Mouse (Mus musculus): Measurements from ENCODE around the gene Usp7. TPM values are rescaled to one million over a fixed set of nuclear protein-coding genes. Genes with fewer than 3 reads are reported as not detected.

The Usp7 gene
- polyA plus RNA-seq, 1 experiment: 26.2 TPM

DNA sequence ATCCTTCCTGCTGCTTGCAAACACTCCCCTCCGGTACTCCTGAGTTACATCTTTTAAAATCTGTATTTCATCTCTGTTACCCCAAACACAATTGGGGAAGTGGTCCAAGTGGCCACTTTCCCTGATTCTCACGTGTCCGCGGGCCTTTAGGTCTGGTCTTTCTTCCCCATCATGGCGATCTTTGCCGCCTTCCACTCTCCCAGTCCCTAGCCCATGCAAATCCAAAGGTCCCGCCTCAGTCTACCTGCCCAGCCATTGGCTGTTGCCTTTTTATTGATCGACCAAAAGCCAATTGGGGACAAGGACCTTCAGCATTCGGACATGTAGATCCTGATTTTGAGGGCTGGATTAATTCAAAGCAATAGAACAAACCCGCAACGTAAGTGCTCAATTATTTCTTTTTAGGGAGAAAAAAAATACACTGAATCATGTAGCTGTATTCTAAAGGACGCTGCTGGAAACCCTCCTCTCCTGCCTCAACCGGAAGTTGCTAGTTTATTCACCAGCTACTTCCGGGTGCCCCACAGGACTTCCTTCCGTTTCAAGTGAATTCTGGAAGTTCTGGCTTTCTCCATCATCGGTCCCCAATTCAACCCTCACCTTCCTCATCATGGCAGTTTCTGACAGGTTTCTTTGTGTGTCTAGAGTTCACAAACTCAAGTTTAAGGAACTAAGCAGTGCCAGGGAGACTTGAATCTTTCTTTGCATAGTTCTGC lies 8.8 kb downstream of the Usp7 start:
- 82% methylated on average over 16 of the region's 16 CpGs for WGBS
- no peaks in the 10 kb centered on the region for H3K27me3 ChIP-seq (replicated peaks; ENCODE audit: control insufficient read depth, insufficient read depth, low read length)
- no peaks in the 10 kb centered on the region for H3K36me3 ChIP-seq (ENCODE audit: control insufficient read depth, insufficient read depth, low read length)
- no peaks in the 10 kb centered on the region for H3K4me1 ChIP-seq (ENCODE audit: control insufficient read depth, insufficient read depth, low read length)
- no peak overlapping the region for H3K4me3 ChIP-seq (ENCODE audit: insufficient read depth, low read depth, low read length)
- TF ChIP-seq POLR2A (IDR thresholded peaks at IDR 0.05; ENCODE audit: low read depth, low read length) (no peak), CTCF (conservative IDR thresholded peaks at IDR 0.05; ENCODE audit: insufficient read depth, insufficient read length, low read depth, low read length) (no peak)
- DNase-seq: no peak
- H3K27ac ChIP-seq (ENCODE audit: insufficient read depth, low read depth, low read length): no peak overlapping the region

DNA sequence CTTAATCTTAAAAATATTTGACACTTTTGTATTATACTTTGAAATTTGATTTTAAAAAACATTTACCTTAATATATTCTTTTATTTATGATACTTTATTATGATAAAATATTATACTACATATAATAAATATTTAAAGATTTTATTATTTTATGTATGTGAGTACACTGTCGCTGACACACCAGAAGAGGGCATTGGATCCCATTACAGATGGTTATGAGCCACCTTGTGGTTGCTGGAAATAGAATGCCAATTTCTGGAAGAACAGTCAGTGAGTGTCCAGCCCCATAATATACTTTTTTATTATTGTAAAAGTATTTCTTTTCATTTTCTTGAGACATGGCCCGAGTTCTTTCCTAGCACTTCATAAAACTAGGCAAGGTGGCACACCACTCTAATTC lies 10.4 kb downstream of the Usp7 start:
- H3K36me3 ChIP-seq (ENCODE audit: control insufficient read depth, insufficient read depth, low read length): no peaks in the 10 kb centered on the region
- H3K27ac ChIP-seq (ENCODE audit: insufficient read depth, low read depth, low read length): no peak overlapping the region
- H3K4me3 ChIP-seq (ENCODE audit: insufficient read depth, low read depth, low read length): no peak overlapping the region
- no peaks in the 10 kb centered on the region for H3K27me3 ChIP-seq (replicated peaks; ENCODE audit: control insufficient read depth, insufficient read depth, low read length)
- H3K4me1 ChIP-seq (ENCODE audit: control insufficient read depth, insufficient read depth, low read length): no peaks in the 10 kb centered on the region
- DNase-seq: no peak
- WGBS: 97% methylated on average over 2 of the region's 2 CpGs
- TF ChIP-seq CTCF (conservative IDR thresholded peaks at IDR 0.05; ENCODE audit: insufficient read depth, insufficient read length, low read depth, low read length) (no peak), POLR2A (IDR thresholded peaks at IDR 0.05; ENCODE audit: low read depth, low read length) (no peak)

DNA sequence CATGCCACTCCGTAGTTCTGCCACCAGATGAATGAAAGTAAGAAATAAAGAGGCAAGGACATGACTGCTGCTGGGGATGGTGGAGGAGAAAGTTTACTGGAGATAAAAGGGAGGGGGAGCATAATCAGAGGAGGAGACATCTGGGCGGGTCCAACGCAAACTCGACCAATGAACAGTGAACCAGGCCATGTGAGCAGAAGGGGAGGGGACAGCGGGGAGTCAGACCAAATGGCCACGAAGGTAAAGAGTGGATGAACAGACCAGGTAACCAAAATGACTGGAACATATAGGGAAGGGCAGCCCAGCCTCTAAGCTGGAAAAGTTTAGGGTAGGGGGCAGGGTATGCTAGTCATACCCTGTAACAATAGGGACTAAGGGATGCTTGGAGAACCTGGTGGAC lies 10.9 kb downstream of the Usp7 start:
- no peak for TF ChIP-seq CTCF (conservative IDR thresholded peaks at IDR 0.05; ENCODE audit: insufficient read depth, insufficient read length, low read depth, low read length)
- TF ChIP-seq POLR2A (IDR thresholded peaks at IDR 0.05; ENCODE audit: low read depth, low read length): no peak
- Histone ChIP-seq H3K36me3 (ENCODE audit: control insufficient read depth, insufficient read depth, low read length) (no peaks in the 10 kb centered on the region), H3K27ac (ENCODE audit: insufficient read depth, low read depth, low read length) (no peak overlapping the region), H3K4me3 (ENCODE audit: insufficient read depth, low read depth, low read length) (no peak overlapping the region), H3K4me1 (ENCODE audit: control insufficient read depth, insufficient read depth, low read length) (no peaks in the 10 kb centered on the region), H3K27me3 (replicated peaks; ENCODE audit: control insufficient read depth, insufficient read depth, low read length) (no peaks in the 10 kb centered on the region)
- 72% methylated on average over 6 of the region's 6 CpGs for WGBS
- DNase-seq: peak; percentile 2

DNA sequence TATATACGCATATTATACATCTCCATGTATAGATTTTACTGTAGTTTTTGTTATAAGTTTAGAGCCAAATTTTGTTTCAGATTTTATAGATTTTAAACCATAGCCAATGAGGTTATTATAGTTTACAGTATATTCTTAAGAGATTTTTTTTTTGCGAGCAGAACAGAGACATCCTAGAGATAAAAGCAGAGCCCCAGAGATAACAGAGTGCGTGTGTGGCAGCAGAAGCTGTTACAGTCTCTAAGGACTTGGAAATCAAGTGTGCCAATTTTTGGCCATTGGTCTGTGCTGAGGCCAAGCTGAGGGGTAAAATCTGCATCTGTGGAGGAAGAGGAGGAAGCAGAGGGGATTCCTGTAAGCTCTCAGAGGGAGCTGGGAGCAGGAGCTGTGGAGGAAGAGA lies 11.9 kb downstream of the Usp7 start:
- Histone ChIP-seq H3K36me3 (ENCODE audit: control insufficient read depth, insufficient read depth, low read length) (no peaks in the 10 kb centered on the region), H3K27ac (ENCODE audit: insufficient read depth, low read depth, low read length) (no peak overlapping the region), H3K27me3 (replicated peaks; ENCODE audit: control insufficient read depth, insufficient read depth, low read length) (no peaks in the 10 kb centered on the region), H3K4me3 (ENCODE audit: insufficient read depth, low read depth, low read length) (no peak overlapping the region), H3K4me1 (ENCODE audit: control insufficient read depth, insufficient read depth, low read length) (no peaks in the 10 kb centered on the region)
- WGBS: 86% methylated on average over 3 of the region's 3 CpGs
- DNase-seq: no peak
- TF ChIP-seq POLR2A (IDR thresholded peaks at IDR 0.05; ENCODE audit: low read depth, low read length) (no peak), CTCF (conservative IDR thresholded peaks at IDR 0.05; ENCODE audit: insufficient read depth, insufficient read length, low read depth, low read length) (no peak)

DNA sequence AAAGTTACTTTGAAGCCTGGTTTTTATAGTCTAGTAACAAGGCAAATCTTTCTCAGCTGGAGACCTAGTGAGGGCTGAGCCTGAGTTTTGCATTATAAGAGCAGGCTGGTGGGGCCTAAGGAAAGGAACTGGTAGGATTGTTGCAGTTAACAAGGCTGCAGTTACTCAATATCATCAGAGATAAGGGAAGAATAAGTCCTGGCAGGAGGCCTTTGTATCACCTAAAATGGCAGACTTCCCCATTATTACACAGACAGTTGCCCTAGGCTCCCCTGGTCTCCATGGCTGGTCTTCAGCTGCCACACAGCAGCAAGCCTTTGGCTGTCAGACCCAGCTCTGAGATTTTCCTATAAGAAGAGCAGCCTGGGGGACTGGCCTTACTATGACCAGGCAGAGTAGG lies 13.4 kb downstream of the Usp7 start:
- Histone ChIP-seq H3K4me3 (ENCODE audit: insufficient read depth, low read depth, low read length) (no peak overlapping the region), H3K27ac (ENCODE audit: insufficient read depth, low read depth, low read length) (no peak overlapping the region), H3K27me3 (replicated peaks; ENCODE audit: control insufficient read depth, insufficient read depth, low read length) (no peaks in the 10 kb centered on the region), H3K4me1 (ENCODE audit: control insufficient read depth, insufficient read depth, low read length) (no peaks in the 10 kb centered on the region), H3K36me3 (ENCODE audit: control insufficient read depth, insufficient read depth, low read length) (no peaks in the 10 kb centered on the region)
- no peak for DNase-seq
- TF ChIP-seq CTCF (conservative IDR thresholded peaks at IDR 0.05; ENCODE audit: insufficient read depth, insufficient read length, low read depth, low read length): no peak
- TF ChIP-seq POLR2A (IDR thresholded peaks at IDR 0.05; ENCODE audit: low read depth, low read length): no peak

DNA sequence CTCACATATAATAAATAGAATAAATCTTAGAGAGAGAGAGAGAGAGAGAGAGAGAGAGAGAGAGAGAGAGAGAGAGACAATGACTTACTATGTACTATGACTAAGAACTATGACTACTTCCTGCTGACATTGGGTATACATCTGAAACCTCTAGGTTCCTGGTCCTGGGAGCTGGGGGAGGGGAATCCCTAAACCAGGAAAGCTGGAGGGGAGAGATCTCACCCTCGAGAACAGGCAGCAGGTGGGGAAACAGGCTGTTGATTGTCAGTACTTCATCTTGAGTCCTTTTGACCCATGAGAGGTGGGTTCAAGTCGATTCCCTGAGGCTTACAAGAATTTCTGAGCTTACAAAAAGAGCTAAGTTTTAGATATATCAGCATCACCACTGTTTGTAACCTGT lies 14.9 kb downstream of the Usp7 start:
- no peak for DNase-seq
- Histone ChIP-seq H3K4me3 (ENCODE audit: insufficient read depth, low read depth, low read length) (no peak overlapping the region), H3K27ac (ENCODE audit: insufficient read depth, low read depth, low read length) (no peak overlapping the region), H3K36me3 (ENCODE audit: control insufficient read depth, insufficient read depth, low read length) (no peaks in the 10 kb centered on the region), H3K27me3 (replicated peaks; ENCODE audit: control insufficient read depth, insufficient read depth, low read length) (no peaks in the 10 kb centered on the region), H3K4me1 (ENCODE audit: control insufficient read depth, insufficient read depth, low read length) (no peaks in the 10 kb centered on the region)
- 55% methylated on average over 2 of the region's 2 CpGs for WGBS
- TF ChIP-seq POLR2A (IDR thresholded peaks at IDR 0.05; ENCODE audit: low read depth, low read length) (no peak), CTCF (conservative IDR thresholded peaks at IDR 0.05; ENCODE audit: insufficient read depth, insufficient read length, low read depth, low read length) (no peak)

DNA sequence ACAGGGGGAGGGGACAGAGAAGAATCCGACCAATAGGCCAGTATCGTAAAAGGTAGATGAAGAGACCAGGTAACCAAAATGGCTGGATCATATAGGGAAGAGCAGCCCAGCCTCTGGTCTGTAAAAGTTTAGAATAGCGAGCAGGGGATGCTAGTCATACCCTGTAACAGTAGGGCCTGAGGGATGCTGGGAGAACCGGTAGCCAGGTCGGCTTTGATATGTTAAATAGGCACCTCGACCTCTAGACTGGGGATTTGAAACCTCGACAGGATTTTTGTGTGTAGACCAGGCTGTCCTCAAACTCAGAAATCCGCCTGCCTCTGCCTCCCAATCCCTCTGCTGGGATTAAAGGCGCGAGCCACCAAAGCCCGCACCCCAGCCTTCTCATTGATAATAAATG lies 15.5 kb downstream of the Usp7 start:
- H3K36me3 ChIP-seq (ENCODE audit: control insufficient read depth, insufficient read depth, low read length): no peaks in the 10 kb centered on the region
- no peaks in the 10 kb centered on the region for H3K4me1 ChIP-seq (ENCODE audit: control insufficient read depth, insufficient read depth, low read length)
- no peak for TF ChIP-seq POLR2A (IDR thresholded peaks at IDR 0.05; ENCODE audit: low read depth, low read length)
- no peak for TF ChIP-seq CTCF (conservative IDR thresholded peaks at IDR 0.05; ENCODE audit: insufficient read depth, insufficient read length, low read depth, low read length)
- no peak overlapping the region for H3K27ac ChIP-seq (ENCODE audit: insufficient read depth, low read depth, low read length)
- 93% methylated on average over 11 of the region's 11 CpGs for WGBS
- DNase-seq: no peak
- no peaks in the 10 kb centered on the region for H3K27me3 ChIP-seq (replicated peaks; ENCODE audit: control insufficient read depth, insufficient read depth, low read length)
- no peak overlapping the region for H3K4me3 ChIP-seq (ENCODE audit: insufficient read depth, low read depth, low read length)
